In the genomic region with DNA sequence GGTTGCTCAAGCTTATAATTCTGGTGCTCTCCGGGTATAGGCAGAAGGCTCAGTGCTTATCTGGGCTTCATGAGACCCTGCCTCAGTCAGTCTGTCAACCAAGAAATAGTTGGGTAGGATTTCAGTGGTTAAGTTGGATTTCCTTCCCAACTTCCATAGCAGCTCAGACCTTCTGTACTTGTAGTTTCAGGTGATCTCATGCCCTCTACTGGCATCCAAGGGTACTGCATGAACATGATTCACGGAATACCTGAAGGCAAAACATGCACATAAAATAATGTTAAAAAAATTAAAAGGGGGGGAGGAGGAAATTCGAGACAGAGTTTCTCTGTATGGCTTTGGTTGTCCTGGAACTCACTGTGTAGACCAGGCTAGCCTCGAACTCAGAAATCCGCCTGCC, we compare ENCODE assay signal across 9 mouse cellular contexts. TPM values are rescaled to one million over a fixed set of nuclear protein-coding genes. Genes with fewer than 3 reads are reported as not detected.
DNase-seq lines count a peak whose midpoint lies in the region; ATAC-seq and TF ChIP-seq lines count a peak whose summit lies in the region.
"Had no signal": no experiment of that assay in that cellular context is flagged by ENCODE, and none has a peak within 500 bp of the region (broad histone marks: within the 10 kb centered on the region; RNA-seq: fewer than 3 reads in every experiment).

No protein-coding gene starts in this region.

- no peak for ATAC-seq in forebrain, embryonic 11.5 days (replicated peaks; ENCODE audit: low FRiP score)
- no peak for ATAC-seq in forebrain, embryonic 13.5 days
- no peak for ATAC-seq in stomach, postnatal 0 days (ENCODE audit: low FRiP score, low TSS enrichment)

- H3K4me2 ChIP-seq in forebrain, embryonic 11.5 days (ENCODE audit: low read depth, low read length, severe bottlenecking) = no peak overlapping the region
- H3K4me2 ChIP-seq in forebrain, embryonic 13.5 days = no peak overlapping the region
- H3K4me2 ChIP-seq in stomach, postnatal 0 days (replicated peaks; ENCODE audit: low read depth) = no peak overlapping the region
- H3K4me2 ChIP-seq: limb, embryonic 13.5 days had no signal

- H3K9me3 ChIP-seq in forebrain, embryonic 11.5 days (ENCODE audit: control insufficient read depth, low read length) = no peaks in the 10 kb centered on the region
- no peaks in the 10 kb centered on the region for H3K9me3 ChIP-seq in forebrain, embryonic 13.5 days (replicated peaks)
- no peaks in the 10 kb centered on the region for H3K9me3 ChIP-seq in stomach, postnatal 0 days (ENCODE audit: control insufficient read depth, low read length)
- H3K9me3 ChIP-seq: limb, embryonic 13.5 days had no signal

- no peak overlapping the region for H3K27ac ChIP-seq in forebrain, embryonic 11.5 days (ENCODE audit: low read depth, low read length)
- H3K27ac ChIP-seq in forebrain, embryonic 13.5 days = no peak overlapping the region
- no peak overlapping the region for H3K27ac ChIP-seq in stomach, postnatal 0 days (replicated peaks)
- H3K27ac ChIP-seq: limb, embryonic 13.5 days had no signal

- H3K36me3 ChIP-seq in forebrain, embryonic 11.5 days (ENCODE audit: control insufficient read depth, insufficient read depth, low read length) = peaks cover 2% of the 10 kb centered on the region; the same call in 1 of the 2 replicates
- peaks cover 37% of the 10 kb centered on the region for H3K36me3 ChIP-seq in forebrain, embryonic 13.5 days (ENCODE audit: poor library complexity, severe bottlenecking)
- H3K36me3 ChIP-seq in stomach, postnatal 0 days (ENCODE audit: control insufficient read depth, insufficient read depth, low read length) = no peaks in the 10 kb centered on the region

- no peaks in the 10 kb centered on the region for H3K27me3 ChIP-seq in forebrain, embryonic 11.5 days (ENCODE audit: control insufficient read depth, insufficient read depth, low read length)
- no peaks in the 10 kb centered on the region for H3K27me3 ChIP-seq in forebrain, embryonic 13.5 days
- H3K27me3 ChIP-seq in stomach, postnatal 0 days (ENCODE audit: control insufficient read depth, insufficient read depth, low read length) = no peaks in the 10 kb centered on the region
- H3K27me3 ChIP-seq: limb, embryonic 13.5 days had no signal

- peak; percentile 88 for TF ChIP-seq CTCF in stomach, postnatal 0 days (IDR thresholded peaks at IDR 0.05; ENCODE audit: low read depth)

- no peak for TF ChIP-seq EP300 in stomach, postnatal 0 days (optimal IDR thresholded peaks at IDR 0.05)

- H3K4me3 ChIP-seq in forebrain, embryonic 11.5 days (ENCODE audit: low read depth, low read length) = no peak overlapping the region
- H3K4me3 ChIP-seq in forebrain, embryonic 13.5 days = no peak overlapping the region
- H3K4me3 ChIP-seq in stomach, postnatal 0 days (ENCODE audit: low read depth, low read length) = no peak overlapping the region
- H3K4me3 ChIP-seq: limb, embryonic 13.5 days had no signal

- H3K4me1 ChIP-seq in forebrain, embryonic 11.5 days (replicated peaks; ENCODE audit: control insufficient read depth, insufficient read depth, low read length) = peaks cover 4% of the 10 kb centered on the region; the same call in 1 of the 2 replicates
- peaks cover 32% of the 10 kb centered on the region for H3K4me1 ChIP-seq in forebrain, embryonic 13.5 days
- 0 out of 2 replicates have a peak, but pooled peaks cover 2% of the 10 kb centered on the region for H3K4me1 ChIP-seq in stomach, postnatal 0 days (replicated peaks; ENCODE audit: control insufficient read depth, insufficient read depth)

- WGBS in forebrain, embryonic 11.5 days = 62% methylated on average over 5 of the region's 5 CpGs
- WGBS in forebrain, embryonic 13.5 days = 65% methylated on average over 5 of the region's 5 CpGs
- WGBS in stomach, postnatal 0 days = 62% methylated on average over 5 of the region's 5 CpGs

- peak; percentile 67 for DNase-seq in forebrain, embryonic 11.5 days (ENCODE audit: low spot score)
- DNase-seq in ES-CJ7 (ENCODE audit: low read depth, low spot score) = peak; percentile 82
- peak; percentile 81 to 84 for DNase-seq in cerebellum, adult 18-20 months
- DNase-seq in gastrocnemius, postnatal 10 days = peak; percentile 52
- peak; percentile 70 for DNase-seq in layer of hippocampus, adult 9-11 months
- peak; percentile 74 for DNase-seq in mesoderm, embryonic 11.5 days (ENCODE audit: low read depth, low spot score)
- peak; percentile 73 for DNase-seq in stomach, postnatal 0 days (ENCODE audit: low spot score)

- no peak overlapping the region for H3K9ac ChIP-seq in forebrain, embryonic 11.5 days (ENCODE audit: low read length)
- H3K9ac ChIP-seq in forebrain, embryonic 13.5 days = no peak overlapping the region
- H3K9ac ChIP-seq in stomach, postnatal 0 days (ENCODE audit: low read length) = no peak overlapping the region
- H3K9ac ChIP-seq: limb, embryonic 13.5 days had no signal

RNA-seq across cellular contexts. Expression of a gene that starts 2.8 kb away (rescaled TPM):
- 99.4 and 103 TPM in 2 replicates for polyA plus RNA-seq in forebrain, embryonic 11.5 days (2014; fragmentation: Nextera tagmentation; extraction: Ambion mirVana)
- 113 and 117 TPM in 2 replicates for polyA plus RNA-seq in forebrain, embryonic 13.5 days (2015; fragmentation: Nextera tagmentation; extraction: Ambion mirVana)
- 10 to 100 TPM; 11.2 to 11.4 TPM for total RNA-seq in gastrocnemius, postnatal 10 days (2021)
- 50.9 and 52.5 TPM in 2 replicates for polyA plus RNA-seq in stomach, postnatal 0 days (2015; fragmentation: Nextera tagmentation; extraction: Ambion mirVana)

RNA-seq across cellular contexts. Expression of a gene that starts 29.3 kb away (rescaled TPM):
- 27.1 and 33.4 TPM in 2 replicates for polyA plus RNA-seq in forebrain, embryonic 11.5 days (2014; fragmentation: Nextera tagmentation; extraction: Ambion mirVana)
- 36.2 and 36.8 TPM in 2 replicates for polyA plus RNA-seq in forebrain, embryonic 13.5 days (2015; fragmentation: Nextera tagmentation; extraction: Ambion mirVana)
- 10 to 100 TPM; 22.2 to 25.2 TPM for total RNA-seq in gastrocnemius, postnatal 10 days (2021)
- 16.4 and 18.6 TPM in 2 replicates for polyA plus RNA-seq in stomach, postnatal 0 days (2015; fragmentation: Nextera tagmentation; extraction: Ambion mirVana)
